Mouse (Mus musculus) testis, adult 2 months (tissue): ENCODE data around the gene Ptprh.

ENCODE experiments used
- CTCF ChIP-seq: fragments of 200-500 bp; IDR thresholded peaks from 2 replicates; pipeline ENCODE4 v1.5.1; 2012; ENCODE audit warnings: low read depth, mild to moderate bottlenecking, inconsistent platforms, low read length, moderate library complexity; ENCODE audit not compliant: control insufficient read depth, insufficient read depth, insufficient replicate concordance
- POLR2A ChIP-seq: fragments of 200-500 bp; IDR thresholded peaks from 2 replicates; pipeline ENCODE4 v1.6.1; 2012; ENCODE audit warnings: low read depth, mild to moderate bottlenecking, inconsistent platforms, low read length, moderate library complexity; ENCODE audit not compliant: control insufficient read depth

DNA sequence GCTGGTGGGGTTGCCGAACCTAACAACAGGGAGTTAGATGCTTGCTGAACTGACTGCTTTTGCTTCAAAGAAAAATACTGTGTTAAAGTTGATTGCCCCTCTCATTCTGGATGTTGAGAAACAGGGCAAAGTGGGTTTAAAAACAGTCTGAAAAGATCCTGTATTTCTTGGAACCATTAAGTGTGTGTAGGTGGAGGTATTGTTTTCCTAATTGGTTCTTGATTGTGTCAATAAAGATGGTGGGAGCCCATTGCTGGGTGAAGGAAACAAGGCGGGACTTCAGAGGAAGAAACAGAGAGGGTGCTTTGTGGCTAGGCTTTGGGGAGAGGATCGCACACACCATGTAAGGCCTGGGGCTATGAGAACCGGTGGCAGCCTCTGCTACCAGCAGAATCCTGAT lies 66.7 kb downstream of the Ptprh start:
- TF ChIP-seq CTCF, result no peak
- no peak for TF ChIP-seq POLR2A
